Mouse (Mus musculus) bone marrow, adult 2 months (tissue): ENCODE data around the gene Bmp2k. TPM values are rescaled to one million over a fixed set of nuclear protein-coding genes. Genes with fewer than 3 reads are reported as not detected.
"Not testable (repeated sequence)": the region's sequence is repeated elsewhere in the genome, so short reads cannot be mapped to it uniquely, and the experiment has no call there.

Experiments used
- H3K27ac ChIP-seq: fragments of 200-500 bp; 2 replicates; pipeline ENCODE4 v1.5.1; 2012; ENCODE audit warnings: low read depth, mild to moderate bottlenecking, control low read depth, inconsistent platforms, low read length; ENCODE audit not compliant: control insufficient read depth, poor library complexity, insufficient read depth
- H3K4me1 ChIP-seq: fragments of 200-500 bp; 2 replicates; pipeline ENCODE4 v1.6.1; 2011; ENCODE audit warnings: low read length; ENCODE audit not compliant: control insufficient read depth, insufficient read depth
- H3K4me3 ChIP-seq: fragments of 200-500 bp; replicated peaks from 2 replicates; pipeline ENCODE3; 2011; ENCODE audit warnings: mild to moderate bottlenecking, low read depth, low read length, control low read depth; ENCODE audit not compliant: control insufficient read depth
- CTCF ChIP-seq: fragments of 200-500 bp; IDR thresholded peaks from 2 replicates; pipeline ENCODE4 v1.5.1; 2011; ENCODE audit warnings: low read length, control low read depth; ENCODE audit not compliant: control insufficient read depth, insufficient read depth
- POLR2A ChIP-seq: fragments of 200-500 bp; IDR thresholded peaks from 2 replicates; pipeline ENCODE4 v1.6.1; 2011; ENCODE audit warnings: low read depth, mild to moderate bottlenecking, control low read depth, low read length, borderline replicate concordance; ENCODE audit not compliant: control insufficient read depth
- WGBS: fragments of 180-500 bp; shearing (Covaris S2); methylation state at CpG from one replicate; pipeline ENCODE4 v1.1.7; 2018; 5-methylcytosine and 5-hydroxymethylcytosine counted together
- polyA plus RNA-seq: library from polyadenylated mRNA; stranded (reverse); fragments of >200 nt; gene quantifications from 2 replicates; pipeline ENCODE4 v1.2.4, GENCODE M21; 2011; ENCODE audit warnings: low replicate concordance; ENCODE audit not compliant: missing spikeins, insufficient read depth, insufficient read length

Bmp2k gene
- polyA plus RNA-seq, 1 experiment, result 12.0 TPM

- WGBS, result 84% methylated on average over 11 of the region's 11 CpGs
- Histone ChIP-seq H3K27ac (no peak overlapping the region), H3K4me3 (no peak overlapping the region), H3K4me1 (no peaks in the 10 kb centered on the region)
- TF ChIP-seq CTCF, result no peak
- TF ChIP-seq POLR2A, result no peak
These were observed 18.5 kb downstream of the Bmp2k start for GRCm38 (mm10) chr5:97015781-97016508.

DNA sequence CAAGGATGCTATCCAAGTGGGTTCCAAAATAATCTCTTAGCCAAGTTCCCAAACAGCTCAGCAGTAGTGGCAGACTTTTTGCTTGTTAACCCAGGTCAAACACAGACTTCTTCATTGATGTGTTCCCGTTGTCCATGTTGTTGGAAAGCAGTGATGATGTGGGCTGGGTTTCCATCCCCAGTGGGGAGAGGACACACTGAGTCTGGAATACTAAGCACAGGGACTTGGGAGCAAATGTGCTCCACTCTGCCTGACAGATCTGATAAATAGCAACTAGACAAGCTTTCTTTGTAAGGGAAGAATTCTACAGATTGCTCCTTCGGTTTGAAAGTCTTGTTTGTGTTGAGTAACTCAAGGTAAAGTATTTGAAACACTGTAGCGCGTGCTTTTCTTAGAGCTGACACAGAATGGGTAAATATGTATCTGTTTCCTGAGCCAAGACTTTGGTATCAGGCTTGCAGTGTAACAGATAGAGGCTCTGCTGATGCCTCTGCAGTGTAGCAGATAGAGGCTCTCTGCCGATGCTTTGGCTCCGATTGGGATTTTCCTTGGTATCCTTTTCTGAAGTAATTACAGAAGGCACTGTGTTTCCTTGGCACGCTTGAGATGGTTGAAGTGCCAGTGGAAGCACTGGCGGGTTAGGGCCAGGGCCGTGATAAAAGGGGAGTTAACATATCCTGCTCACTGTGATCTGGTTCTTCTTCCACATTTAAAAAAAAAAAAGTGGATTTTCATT lies 19.5 kb downstream of the Bmp2k start:
- H3K4me1 ChIP-seq, result no peaks in the 10 kb centered on the region
- 80% methylated on average over 9 of the region's 9 CpGs for WGBS
- H3K4me3 ChIP-seq, result no peak overlapping the region
- H3K27ac ChIP-seq, result no peak overlapping the region
- no peak for TF ChIP-seq POLR2A
- no peak for TF ChIP-seq CTCF

GRCm38 (mm10) chr5:97022305-97023278 lies 25.1 kb downstream of the Bmp2k start:
- 71% methylated on average over 15 of the region's 15 CpGs for WGBS
- TF ChIP-seq POLR2A (no peak), CTCF (no peak)
- Histone ChIP-seq H3K4me1 (no peaks in the 10 kb centered on the region; the same call in 1 of the 2 replicates), H3K27ac (no peak overlapping the region), H3K4me3 (no peak overlapping the region)

- TF ChIP-seq CTCF (no peak), POLR2A (no peak)
- no peaks in the 10 kb centered on the region; the same call in 1 of the 2 replicates for H3K4me1 ChIP-seq
These were observed 27.3 kb downstream of the Bmp2k start for GRCm38 (mm10) chr5:97024834-97025233.

DNA sequence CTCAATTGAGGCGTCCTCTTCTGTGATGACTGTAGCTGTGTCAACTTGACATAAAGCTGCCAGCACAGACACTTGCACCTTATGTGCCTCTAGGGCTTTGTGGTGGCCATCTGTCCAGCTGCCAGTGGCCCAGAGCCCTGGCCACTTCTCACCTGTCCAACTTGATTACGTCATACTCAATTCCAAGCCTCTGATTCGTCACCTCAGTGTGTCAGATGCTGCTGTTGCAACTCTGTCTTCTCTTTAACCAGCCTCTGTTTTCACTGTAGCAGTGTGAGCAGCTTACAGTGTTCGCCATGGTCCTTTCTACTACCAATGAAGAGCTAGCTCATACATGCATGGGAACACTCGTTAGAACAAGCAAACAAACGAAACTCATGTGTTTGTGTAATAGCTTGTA lies 28.2 kb downstream of the Bmp2k start:
- H3K4me1 ChIP-seq, result no peaks in the 10 kb centered on the region; the same call in 1 of the 2 replicates
- H3K27ac ChIP-seq, result no peak overlapping the region
- no peak overlapping the region for H3K4me3 ChIP-seq
- TF ChIP-seq POLR2A, result no peak
- TF ChIP-seq CTCF, result no peak
- WGBS, result 85% methylated on average over 6 of the region's 6 CpGs

More at GRCm38 (mm10) chr5:97024834-97025233, 27.3 kb downstream of the Bmp2k start:
- WGBS, result 67% methylated on average over 5 of the region's 5 CpGs
- H3K4me3 ChIP-seq, result no peak overlapping the region
- no peak overlapping the region for H3K27ac ChIP-seq

- WGBS, result 89% methylated on average over 8 of the region's 8 CpGs
- Histone ChIP-seq H3K4me1 (no peaks in the 10 kb centered on the region; the same call in 1 of the 2 replicates), H3K4me3 (no peak overlapping the region), H3K27ac (no peak overlapping the region)
- TF ChIP-seq POLR2A, result no peak
- no peak for TF ChIP-seq CTCF
These were observed 30.5 kb downstream of the Bmp2k start for GRCm38 (mm10) chr5:97028004-97028403.

- WGBS, result 54% methylated on average over 1 of the region's 1 CpGs
- H3K4me1 ChIP-seq, H3K27ac ChIP-seq, H3K4me3 ChIP-seq: not testable (repeated sequence)
These were observed 31.4 kb downstream of the Bmp2k start for GRCm38 (mm10) chr5:97028840-97029239.

DNA sequence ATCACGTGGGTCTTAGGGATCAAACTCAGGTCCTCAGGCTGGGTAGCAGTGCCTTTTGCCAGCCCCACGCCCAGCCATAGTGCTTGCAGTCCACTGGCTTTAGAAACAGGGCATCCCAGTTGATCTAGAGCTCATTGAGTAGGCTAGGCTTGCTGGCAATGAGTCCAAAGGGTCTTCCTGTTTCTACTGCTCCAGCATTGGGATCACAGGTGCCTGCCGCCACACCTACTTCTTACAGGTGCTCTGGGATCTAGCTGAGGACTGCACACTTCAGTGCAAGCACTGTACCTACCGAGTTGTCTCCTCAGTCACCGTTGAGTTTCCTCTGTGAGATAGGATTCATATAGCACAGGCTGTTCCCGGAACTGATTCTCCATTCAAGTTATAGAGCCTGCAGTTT lies 34.3 kb downstream of the Bmp2k start:
- Histone ChIP-seq H3K4me1 (no peaks in the 10 kb centered on the region), H3K4me3 (no peak overlapping the region), H3K27ac (no peak overlapping the region)
- TF ChIP-seq CTCF (no peak), POLR2A (no peak)
- WGBS, result 89% methylated on average over 6 of the region's 6 CpGs
